Comparison of ENCODE assay signal across 8 mouse cellular contexts in genomic region chr1:132298801-132299464, GRCm38 (mm10). TPM values are rescaled to one million over a fixed set of nuclear protein-coding genes. Genes with fewer than 3 reads are reported as not detected.
DNase-seq lines count a peak whose midpoint lies in the region; ATAC-seq and TF ChIP-seq lines count a peak whose summit lies in the region.

No protein-coding gene starts in this region.

- peak overlapping the region; percentile 54 for H3K27ac ChIP-seq in heart, adult 2 months
- no peak overlapping the region for H3K27ac ChIP-seq in forebrain, embryonic 11.5 days (ENCODE audit: low read depth, low read length)
- H3K27ac ChIP-seq in intestine, embryonic 15.5 days = no peak overlapping the region
- H3K27ac ChIP-seq in liver, embryonic 15.5 days (replicated peaks) = no peak overlapping the region
- peak overlapping the region; percentile 29; the same call in 1 of the 2 replicates for H3K27ac ChIP-seq in olfactory bulb, adult 2 months (ENCODE audit: insufficient read depth, low read depth, low read length)

- H3K4me2 ChIP-seq in forebrain, embryonic 11.5 days (ENCODE audit: low read depth, low read length, severe bottlenecking) = peak overlapping the region; percentile 92
- H3K4me2 ChIP-seq in intestine, embryonic 15.5 days (replicated peaks) = peak overlapping the region; percentile 100
- H3K4me2 ChIP-seq in liver, embryonic 15.5 days = peak overlapping the region; percentile 69

- DNase-seq in heart, adult 2 months = peak; percentile 63
- no peak for DNase-seq in heart, postnatal 25 days (ENCODE audit: low spot score)
- DNase-seq in adrenal gland, adult 2 months = peak; percentile 86
- peak; percentile 66 for DNase-seq in forebrain, embryonic 11.5 days (ENCODE audit: low spot score)
- no peak for DNase-seq in urinary bladder, adult 18-20 months (ENCODE audit: low spot score in 2 of 2)

- H3K4me1 ChIP-seq in heart, adult 2 months (ENCODE audit: control insufficient read depth, insufficient read depth, low read length) = no peaks in the 10 kb centered on the region
- peaks cover 23% of the 10 kb centered on the region for H3K4me1 ChIP-seq in forebrain, embryonic 11.5 days (replicated peaks; ENCODE audit: control insufficient read depth, insufficient read depth, low read length)
- peaks cover 11% of the 10 kb centered on the region for H3K4me1 ChIP-seq in intestine, embryonic 15.5 days (replicated peaks)
- peaks cover 10% of the 10 kb centered on the region; the same call in 1 of the 2 replicates for H3K4me1 ChIP-seq in liver, embryonic 15.5 days (replicated peaks)
- peaks cover 24% of the 10 kb centered on the region for H3K4me1 ChIP-seq in olfactory bulb, adult 2 months (ENCODE audit: control insufficient read depth, insufficient read depth, low read length)

- no peak for TF ChIP-seq CTCF in heart, adult 2 months (IDR thresholded peaks at IDR 0.05)
- no peak for TF ChIP-seq CTCF in olfactory bulb, adult 2 months (IDR thresholded peaks at IDR 0.05; ENCODE audit: insufficient read depth, low read depth, low read length)

- peak overlapping the region; percentile 54 for H3K9ac ChIP-seq in heart, adult 2 months (ENCODE audit: low read depth, low read length)
- peak overlapping the region; percentile 66 for H3K9ac ChIP-seq in forebrain, embryonic 11.5 days (ENCODE audit: low read length)
- H3K9ac ChIP-seq in intestine, embryonic 15.5 days = peak overlapping the region; percentile 50
- no peak overlapping the region for H3K9ac ChIP-seq in liver, embryonic 15.5 days

- H3K4me3 ChIP-seq in heart, adult 2 months = peak overlapping the region; percentile 77
- H3K4me3 ChIP-seq in forebrain, embryonic 11.5 days (ENCODE audit: low read depth, low read length) = peak overlapping the region; percentile 48
- peak overlapping the region; percentile 56 for H3K4me3 ChIP-seq in intestine, embryonic 15.5 days (replicated peaks)
- peak overlapping the region; percentile 50 for H3K4me3 ChIP-seq in liver, embryonic 15.5 days (replicated peaks)
- H3K4me3 ChIP-seq in olfactory bulb, adult 2 months (ENCODE audit: insufficient read depth, low read depth, low read length) = peak overlapping the region; percentile 55

- peak; percentile 38 for ATAC-seq in forebrain, embryonic 11.5 days (replicated peaks; ENCODE audit: low FRiP score)
- peak; percentile 70 for ATAC-seq in intestine, embryonic 15.5 days
- 0 out of 2 replicates have a peak, but pooled peaks have one; percentile 18 for ATAC-seq in liver, embryonic 15.5 days (ENCODE audit: insufficient read depth)

- no peaks in the 10 kb centered on the region for H3K9me3 ChIP-seq in forebrain, embryonic 11.5 days (ENCODE audit: control insufficient read depth, low read length)
- no peaks in the 10 kb centered on the region for H3K9me3 ChIP-seq in intestine, embryonic 15.5 days
- H3K9me3 ChIP-seq in liver, embryonic 15.5 days (replicated peaks) = no peaks in the 10 kb centered on the region

- H3K27me3 ChIP-seq in heart, adult 2 months (ENCODE audit: control insufficient read depth, insufficient read depth, low read length) = no peaks in the 10 kb centered on the region; the same call in 1 of the 2 replicates
- peaks cover 11% of the 10 kb centered on the region for H3K27me3 ChIP-seq in forebrain, embryonic 11.5 days (ENCODE audit: control insufficient read depth, insufficient read depth, low read length)
- H3K27me3 ChIP-seq in intestine, embryonic 15.5 days (replicated peaks) = peaks cover 38% of the 10 kb centered on the region
- peaks cover 90% of the 10 kb centered on the region for H3K27me3 ChIP-seq in liver, embryonic 15.5 days

- WGBS in heart, adult 2 months = 2% methylated on average over 70 of the region's 71 CpGs
- WGBS in forebrain, embryonic 11.5 days = 2% methylated on average over 65 of the region's 71 CpGs
- 1% methylated on average over 71 of the region's 71 CpGs for WGBS in intestine, embryonic 15.5 days
- 2% methylated on average over 71 of the region's 71 CpGs for WGBS in liver, embryonic 15.5 days (ENCODE audit: insufficient replicate concordance)
- 2% methylated on average over 69 of the region's 71 CpGs for WGBS in olfactory bulb, adult 2 months

- no peaks in the 10 kb centered on the region for H3K36me3 ChIP-seq in heart, adult 2 months (ENCODE audit: control insufficient read depth, insufficient read depth, low read length)
- H3K36me3 ChIP-seq in forebrain, embryonic 11.5 days (ENCODE audit: control insufficient read depth, insufficient read depth, low read length) = no peaks in the 10 kb centered on the region
- H3K36me3 ChIP-seq in intestine, embryonic 15.5 days = no peaks in the 10 kb centered on the region
- no peaks in the 10 kb centered on the region for H3K36me3 ChIP-seq in liver, embryonic 15.5 days (replicated peaks)

- intact Hi-C loops in heart, adult 2 months (cut with DNase I) = no loop called here
- intact Hi-C loops in heart, postnatal 25 days (cut with DNase I) = no loop called here

- H3K79me2 ChIP-seq in heart, adult 2 months (replicated peaks; ENCODE audit: control insufficient read depth, insufficient read depth, low read length) = no peaks in the 10 kb centered on the region

- no peak for TF ChIP-seq EP300 in heart, adult 2 months (IDR thresholded peaks at IDR 0.05; ENCODE audit: insufficient read depth, low read depth, low read length)

- TF ChIP-seq POLR2A in heart, adult 2 months (IDR thresholded peaks at IDR 0.05; ENCODE audit: insufficient read depth, low read depth, low read length) = no peak
- no peak for TF ChIP-seq POLR2A in olfactory bulb, adult 2 months (IDR thresholded peaks at IDR 0.05; ENCODE audit: insufficient read depth, low read depth, low read length)

RNA-seq across cellular contexts. Expression of gene Klhdc8a, which starts 0.5 kb away (rescaled TPM):
- 10 to 100 TPM; 15.4 to 21.0 TPM for total RNA-seq in heart, adult 2 months (2021)
- polyA plus RNA-seq in heart, adult 2 months (2012; rRNA removed) = 15.9 and 18.7 TPM in 2 replicates
- total RNA-seq in heart, postnatal 25 days (2021) = 10 to 100 TPM; 22.3 to 28.8 TPM
- 100 to 1,000 TPM in 1 of 2 experiments, 10 to 100 TPM in 1; 98.4 to 272 TPM for total RNA-seq in adrenal gland, adult 2 months (2021)
- polyA plus RNA-seq in adrenal gland, adult 2 months (2012; rRNA removed) = 162 and 163 TPM in 2 replicates
- 0.99 and 1.1 TPM in 2 replicates for polyA plus RNA-seq in forebrain, embryonic 11.5 days (2014; fragmentation: Nextera tagmentation; extraction: Ambion mirVana)
- 0.23 and 0.49 TPM in 2 replicates for polyA plus RNA-seq in intestine, embryonic 15.5 days (2015; fragmentation: Nextera tagmentation; extraction: Ambion mirVana)
- 0.07 and 0.08 TPM in 2 replicates for polyA plus RNA-seq in liver, embryonic 15.5 days (2015; fragmentation: Nextera tagmentation; extraction: Ambion mirVana)
- not detected in 2 replicates for polyA plus RNA-seq in olfactory bulb, adult 2 months (2012; ENCODE audit: insufficient read depth, insufficient read length, low replicate concordance, missing spikeins)

RNA-seq across cellular contexts. Expression of gene Nuak2, which starts 17.0 kb away (rescaled TPM):
- 1 to 10 TPM; 4.1 to 4.3 TPM for total RNA-seq in heart, adult 2 months (2021)
- polyA plus RNA-seq in heart, adult 2 months (2012; rRNA removed) = 2.8 and 4.0 TPM in 2 replicates
- total RNA-seq in heart, postnatal 25 days (2021) = 1 to 10 TPM; 4.1 to 4.3 TPM
- total RNA-seq in adrenal gland, adult 2 months (2021) = 1 to 10 TPM; 4.7 TPM
- 2.8 and 2.9 TPM in 2 replicates for polyA plus RNA-seq in adrenal gland, adult 2 months (2012; rRNA removed)
- 57.7 and 63.4 TPM in 2 replicates for polyA plus RNA-seq in forebrain, embryonic 11.5 days (2014; fragmentation: Nextera tagmentation; extraction: Ambion mirVana)
- 4.7 and 5.5 TPM in 2 replicates for polyA plus RNA-seq in intestine, embryonic 15.5 days (2015; fragmentation: Nextera tagmentation; extraction: Ambion mirVana)
- polyA plus RNA-seq in liver, embryonic 15.5 days (2015; fragmentation: Nextera tagmentation; extraction: Ambion mirVana) = 3.1 and 3.6 TPM in 2 replicates
- polyA plus RNA-seq in olfactory bulb, adult 2 months (2012; ENCODE audit: insufficient read depth, insufficient read length, low replicate concordance, missing spikeins) = not detected in 2 replicates

Comparison
In these comparisons a context has a peak if more than half of its experiments do, and no peak if none do; other contexts are left out.
1. DNase-seq: peak in heart, adult 2 months (2 of 2), adrenal gland, adult 2 months (single experiment) and forebrain, embryonic 11.5 days (single experiment); none in heart, postnatal 25 days (single experiment) and urinary bladder, adult 18-20 months (0 of 2).
2. H3K27ac ChIP-seq: peak in heart, adult 2 months (single experiment) and olfactory bulb, adult 2 months (single experiment); none in forebrain, embryonic 11.5 days (single experiment), intestine, embryonic 15.5 days (single experiment) and liver, embryonic 15.5 days (single experiment).
3. ATAC-seq: peak in every context shown above with its lines; median percentile 70 in intestine, embryonic 15.5 days; 38 in forebrain, embryonic 11.5 days; 18 in liver, embryonic 15.5 days.
4. Peak in every context shown above with its lines, with median percentiles within 50 percentile points of each other: H3K4me3 ChIP-seq and H3K4me2 ChIP-seq.